Mouse (Mus musculus): ENCODE measurements around the gene Mpeg1. TPM values are rescaled to one million over a fixed set of nuclear protein-coding genes. Genes with fewer than 3 reads are reported as not detected.
A peak's percentile ranks its signal among the peaks of the same experiment; 100 is the strongest.

Gene Mpeg1
- polyA plus RNA-seq, 1 experiment = 3.6 TPM

- Histone ChIP-seq H3K27me3 (ENCODE audit: control insufficient read depth, insufficient read depth, low read length) (no peaks in the 10 kb centered on the region), H3K4me3 (replicated peaks; ENCODE audit: insufficient read depth, low read depth, low read length) (no peak overlapping the region), H3K4me1 (ENCODE audit: control insufficient read depth, insufficient read depth, low read length) (peaks cover 5% of the 10 kb centered on the region), H3K27ac (ENCODE audit: insufficient read depth, low read length) (no peak overlapping the region)
- DNase-seq = no peak
- TF ChIP-seq CTCF (IDR thresholded peaks at IDR 0.05; ENCODE audit: borderline replicate concordance, insufficient read depth, low read depth, low read length) = no peak
- TF ChIP-seq POLR2A (IDR thresholded peaks at IDR 0.05; ENCODE audit: borderline replicate concordance, insufficient read depth, low read length) = no peak
- 70% methylated on average over 5 of the region's 5 CpGs for WGBS
Measured at GRCm38 (mm10) chr19:12476721-12477270, 16.2 kb downstream of the Mpeg1 start.

- whole genome bisulfite sequencing = 65% methylated on average over 6 of the region's 6 CpGs
- TF ChIP-seq POLR2A (IDR thresholded peaks at IDR 0.05; ENCODE audit: borderline replicate concordance, insufficient read depth, low read length) (no peak), CTCF (IDR thresholded peaks at IDR 0.05; ENCODE audit: borderline replicate concordance, insufficient read depth, low read depth, low read length) (no peak)
- Histone ChIP-seq H3K27ac (ENCODE audit: insufficient read depth, low read length) (no peak overlapping the region), H3K4me3 (replicated peaks; ENCODE audit: insufficient read depth, low read depth, low read length) (no peak overlapping the region), H3K4me1 (ENCODE audit: control insufficient read depth, insufficient read depth, low read length) (peaks cover 5% of the 10 kb centered on the region), H3K27me3 (ENCODE audit: control insufficient read depth, insufficient read depth, low read length) (no peaks in the 10 kb centered on the region)
- DNase-seq = no peak
Measured at GRCm38 (mm10) chr19:12478369-12478768, 17.8 kb downstream of the Mpeg1 start.

DNA sequence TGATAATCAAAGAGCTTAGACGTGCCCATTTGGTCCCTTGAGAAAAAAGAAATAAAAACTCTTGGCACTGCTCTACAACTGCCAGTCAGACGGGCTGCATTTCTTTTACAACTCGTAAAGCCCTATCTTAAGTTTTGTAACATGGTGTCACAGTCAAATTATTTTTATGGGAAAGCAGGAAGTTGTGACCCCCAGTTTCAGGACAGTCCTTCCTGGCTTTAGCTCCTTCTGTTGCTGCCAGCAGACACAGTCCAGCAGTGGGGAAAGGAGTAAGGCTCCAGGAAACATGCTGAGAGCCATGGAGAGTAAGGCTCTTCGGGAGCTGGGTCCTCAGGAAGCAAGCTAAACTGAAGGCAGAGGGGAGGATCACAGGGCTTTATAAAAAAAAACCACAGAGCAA lies 23.2 kb downstream of the Mpeg1 start:
- H3K27me3 ChIP-seq (ENCODE audit: control insufficient read depth, insufficient read depth, low read length) = no peaks in the 10 kb centered on the region
- no peak overlapping the region for H3K27ac ChIP-seq (ENCODE audit: insufficient read depth, low read length)
- DNase-seq = no peak
- H3K4me3 ChIP-seq (replicated peaks; ENCODE audit: insufficient read depth, low read depth, low read length) = no peak overlapping the region
- no peak for TF ChIP-seq CTCF (IDR thresholded peaks at IDR 0.05; ENCODE audit: borderline replicate concordance, insufficient read depth, low read depth, low read length)
- 29% methylated on average over 4 of the region's 4 CpGs for WGBS
- peaks cover 7% of the 10 kb centered on the region; the same call in 1 of the 2 replicates for H3K4me1 ChIP-seq (ENCODE audit: control insufficient read depth, insufficient read depth, low read length)

DNA sequence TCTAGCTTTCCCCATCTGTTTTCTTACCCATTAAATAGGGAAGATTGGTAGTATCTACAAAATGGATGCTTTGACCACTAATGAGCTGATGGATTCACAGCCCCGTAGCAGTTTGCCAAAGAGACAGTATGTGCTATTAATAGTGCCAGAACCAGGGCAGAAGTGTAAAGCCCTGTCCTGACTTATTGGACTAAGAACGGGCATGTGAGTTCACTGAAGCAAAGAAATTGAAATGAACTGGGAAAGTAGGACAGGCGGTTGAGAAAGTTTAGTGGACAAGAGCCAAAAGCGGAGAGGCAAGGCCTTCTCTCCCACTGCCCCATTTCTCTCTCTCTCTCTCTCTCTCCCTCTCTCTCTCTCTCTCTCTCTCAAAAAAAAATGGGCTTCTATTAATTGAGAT lies 23.6 kb downstream of the Mpeg1 start:
- H3K27ac ChIP-seq (ENCODE audit: insufficient read depth, low read length) = no peak overlapping the region
- peaks cover 7% of the 10 kb centered on the region; the same call in 1 of the 2 replicates for H3K4me1 ChIP-seq (ENCODE audit: control insufficient read depth, insufficient read depth, low read length)
- DNase-seq = peak in 1 of 2 experiments; percentile 44
- TF ChIP-seq CTCF (IDR thresholded peaks at IDR 0.05; ENCODE audit: borderline replicate concordance, insufficient read depth, low read depth, low read length) (no peak), POLR2A (IDR thresholded peaks at IDR 0.05; ENCODE audit: borderline replicate concordance, insufficient read depth, low read length) (no peak)
- H3K4me3 ChIP-seq (replicated peaks; ENCODE audit: insufficient read depth, low read depth, low read length) = no peak overlapping the region
- no peaks in the 10 kb centered on the region for H3K27me3 ChIP-seq (ENCODE audit: control insufficient read depth, insufficient read depth, low read length)
- 30% methylated on average over 4 of the region's 4 CpGs for WGBS

- Histone ChIP-seq H3K27me3 (ENCODE audit: control insufficient read depth, insufficient read depth, low read length) (no peaks in the 10 kb centered on the region), H3K4me3 (replicated peaks; ENCODE audit: insufficient read depth, low read depth, low read length) (no peak overlapping the region), H3K27ac (ENCODE audit: insufficient read depth, low read length) (no peak overlapping the region), H3K4me1 (ENCODE audit: control insufficient read depth, insufficient read depth, low read length) (peaks cover 7% of the 10 kb centered on the region; the same call in 1 of the 2 replicates)
- WGBS = 59% methylated on average over 13 of the region's 13 CpGs
- TF ChIP-seq POLR2A (IDR thresholded peaks at IDR 0.05; ENCODE audit: borderline replicate concordance, insufficient read depth, low read length) (no peak), CTCF (IDR thresholded peaks at IDR 0.05; ENCODE audit: borderline replicate concordance, insufficient read depth, low read depth, low read length) (no peak)
- DNase-seq = no peak
Measured at GRCm38 (mm10) chr19:12485223-12485622, 24.6 kb downstream of the Mpeg1 start.

- peaks cover 7% of the 10 kb centered on the region; the same call in 1 of the 2 replicates for H3K4me1 ChIP-seq (ENCODE audit: control insufficient read depth, insufficient read depth, low read length)
- no peak overlapping the region for H3K4me3 ChIP-seq (replicated peaks; ENCODE audit: insufficient read depth, low read depth, low read length)
- WGBS = 63% methylated on average over 3 of the region's 3 CpGs
- no peak overlapping the region for H3K27ac ChIP-seq (ENCODE audit: insufficient read depth, low read length)
- no peaks in the 10 kb centered on the region for H3K27me3 ChIP-seq (ENCODE audit: control insufficient read depth, insufficient read depth, low read length)
- TF ChIP-seq CTCF (IDR thresholded peaks at IDR 0.05; ENCODE audit: borderline replicate concordance, insufficient read depth, low read depth, low read length) (no peak), POLR2A (IDR thresholded peaks at IDR 0.05; ENCODE audit: borderline replicate concordance, insufficient read depth, low read length) (no peak)
- no peak for DNase-seq
Measured at GRCm38 (mm10) chr19:12485631-12486030, 25.1 kb downstream of the Mpeg1 start.

- WGBS = 52% methylated on average over 6 of the region's 6 CpGs
- H3K4me1 ChIP-seq (ENCODE audit: control insufficient read depth, insufficient read depth, low read length) = peaks cover 8% of the 10 kb centered on the region
- no peak for TF ChIP-seq POLR2A (IDR thresholded peaks at IDR 0.05; ENCODE audit: borderline replicate concordance, insufficient read depth, low read length)
- TF ChIP-seq CTCF (IDR thresholded peaks at IDR 0.05; ENCODE audit: borderline replicate concordance, insufficient read depth, low read depth, low read length) = no peak
- no peak for DNase-seq
- no peak overlapping the region for H3K4me3 ChIP-seq (replicated peaks; ENCODE audit: insufficient read depth, low read depth, low read length)
- H3K27ac ChIP-seq (ENCODE audit: insufficient read depth, low read length) = no peak overlapping the region
- H3K27me3 ChIP-seq (ENCODE audit: control insufficient read depth, insufficient read depth, low read length) = no peaks in the 10 kb centered on the region
Measured at GRCm38 (mm10) chr19:12486875-12487274, 26.3 kb downstream of the Mpeg1 start.

- no peak for TF ChIP-seq POLR2A (IDR thresholded peaks at IDR 0.05; ENCODE audit: borderline replicate concordance, insufficient read depth, low read length)
- TF ChIP-seq CTCF (IDR thresholded peaks at IDR 0.05; ENCODE audit: borderline replicate concordance, insufficient read depth, low read depth, low read length) = no peak
- Histone ChIP-seq H3K4me3 (replicated peaks; ENCODE audit: insufficient read depth, low read depth, low read length) (no peak overlapping the region), H3K27ac (ENCODE audit: insufficient read depth, low read length) (0 out of 2 replicates have a peak overlapping the region, but pooled peaks have one; percentile 24), H3K4me1 (ENCODE audit: control insufficient read depth, insufficient read depth, low read length) (peaks cover 10% of the 10 kb centered on the region), H3K27me3 (ENCODE audit: control insufficient read depth, insufficient read depth, low read length) (no peaks in the 10 kb centered on the region)
- WGBS = 79% methylated on average over 12 of the region's 12 CpGs
- DNase-seq = no peak
Measured at GRCm38 (mm10) chr19:12487511-12488204, 27.1 kb downstream of the Mpeg1 start.

Measured in cerebellum, adult 2 months (tissue).